In genomic region chr10:85737796-85738195, GRCm38 (mm10) we compare ENCODE assay signal across 14 mouse cellular contexts.
"Had no signal": no experiment of that assay in that cellular context is flagged by ENCODE, and none has a peak within 500 bp of the region (broad histone marks: within the 10 kb centered on the region; RNA-seq: fewer than 3 reads in every experiment).

No protein-coding gene starts in this region.

- H3K9me3 ChIP-seq: limb, embryonic 13.5 days; megakaryocyte, embryonic 14.5 days; midbrain, embryonic 12.5 days; neural tube, embryonic 13.5 days had no signal

- DNase-seq: kidney, postnatal 25 days; lung, adult 18-20 months; retina, postnatal 1 day; right cerebral cortex, postnatal 4 days; spleen, adult 18-20 months; thymus, adult 2 months; thymus, postnatal 25 days had no signal

- H3K4me1 ChIP-seq: limb, embryonic 13.5 days; megakaryocyte, embryonic 14.5 days; midbrain, embryonic 12.5 days; neural tube, embryonic 13.5 days had no signal

- H3K4me3 ChIP-seq: limb, embryonic 13.5 days; megakaryocyte, embryonic 14.5 days; midbrain, embryonic 12.5 days; neural tube, embryonic 13.5 days had no signal

- ATAC-seq: midbrain, embryonic 16.5 days had no signal

- H3K27ac ChIP-seq: limb, embryonic 13.5 days; liver, embryonic 14.5 days; macrophage; midbrain, embryonic 12.5 days; neural tube, embryonic 13.5 days had no signal

- H3K9ac ChIP-seq: limb, embryonic 13.5 days; liver, embryonic 14.5 days; midbrain, embryonic 12.5 days; neural tube, embryonic 13.5 days had no signal

- H3K4me2 ChIP-seq: limb, embryonic 13.5 days; midbrain, embryonic 12.5 days; neural tube, embryonic 13.5 days had no signal

- H3K27me3 ChIP-seq: limb, embryonic 13.5 days; megakaryocyte, embryonic 14.5 days; midbrain, embryonic 12.5 days; neural tube, embryonic 13.5 days had no signal

- H3K36me3 ChIP-seq: limb, embryonic 13.5 days; midbrain, embryonic 12.5 days; neural tube, embryonic 13.5 days had no signal
